Comparison of ENCODE assay signal across 8 mouse cellular contexts in genomic region chr19:47837527-47837901, GRCm38 (mm10). TPM values are rescaled to one million over a fixed set of nuclear protein-coding genes. Genes with fewer than 3 reads are reported as not detected.
DNase-seq lines count a peak whose midpoint lies in the region; ATAC-seq and TF ChIP-seq lines count a peak whose summit lies in the region.

No protein-coding gene starts in this region.

- TF ChIP-seq POLR2A in lung, adult 2 months (IDR thresholded peaks at IDR 0.05; ENCODE audit: borderline replicate concordance, extremely low read depth, low read depth, low read length), result no peak

- ATAC-seq in kidney, embryonic 14.5 days (ENCODE audit: low FRiP score, low TSS enrichment), result peak; percentile 59
- ATAC-seq in intestine, embryonic 15.5 days, result peak; percentile 74; the same call in 1 of the 2 replicates
- peak; percentile 13; the same call in 1 of the 2 replicates for ATAC-seq in monocyte, adult 5-6 weeks (replicated peaks; ENCODE audit: insufficient number of reproducible peaks, low FRiP score, low TSS enrichment, poor library complexity, severe bottlenecking)

- no peak for DNase-seq in kidney, adult 9 months
- DNase-seq in embryonic facial prominence, embryonic 10.5 days (ENCODE audit: low spot score), result no peak
- DNase-seq in lung, adult 2 months, result no peak
- no peak for DNase-seq in spleen, adult 18-20 months
- no peak for DNase-seq in gastrocnemius, postnatal 10 days

- H3K36me3 ChIP-seq in kidney, embryonic 14.5 days (ENCODE audit: control insufficient read depth, insufficient read depth, low read length), result no peaks in the 10 kb centered on the region
- no peaks in the 10 kb centered on the region for H3K36me3 ChIP-seq in embryonic facial prominence, embryonic 10.5 days (replicated peaks)
- no peaks in the 10 kb centered on the region for H3K36me3 ChIP-seq in intestine, embryonic 15.5 days

- H3K9me3 ChIP-seq in kidney, embryonic 14.5 days (ENCODE audit: control insufficient read depth, low read length), result no peaks in the 10 kb centered on the region
- no peaks in the 10 kb centered on the region for H3K9me3 ChIP-seq in embryonic facial prominence, embryonic 10.5 days
- no peaks in the 10 kb centered on the region for H3K9me3 ChIP-seq in intestine, embryonic 15.5 days

- WGBS in kidney, embryonic 14.5 days, result under 1% methylated on average over 6 of the region's 6 CpGs
- 1% methylated on average over 6 of the region's 6 CpGs for WGBS in embryonic facial prominence, embryonic 10.5 days
- WGBS in intestine, embryonic 15.5 days, result under 1% methylated on average over 6 of the region's 6 CpGs
- WGBS in lung, adult 2 months, result 1% methylated on average over 6 of the region's 6 CpGs

- H3K27me3 ChIP-seq in kidney, embryonic 14.5 days (ENCODE audit: control insufficient read depth, insufficient read depth, low read length), result peaks cover 11% of the 10 kb centered on the region; the same call in 1 of the 2 replicates
- H3K27me3 ChIP-seq in embryonic facial prominence, embryonic 10.5 days (replicated peaks; ENCODE audit: low read depth, poor library complexity, severe bottlenecking), result peaks cover 35% of the 10 kb centered on the region
- peaks cover 4% of the 10 kb centered on the region; the same call in 1 of the 2 replicates for H3K27me3 ChIP-seq in intestine, embryonic 15.5 days (replicated peaks)

- H3K4me2 ChIP-seq in kidney, embryonic 14.5 days (replicated peaks; ENCODE audit: low read depth, low read length), result peak overlapping the region; percentile 80
- H3K4me2 ChIP-seq in intestine, embryonic 15.5 days (replicated peaks), result peak overlapping the region; percentile 84

- H3K4me1 ChIP-seq in kidney, embryonic 14.5 days (ENCODE audit: control insufficient read depth, insufficient read depth, low read length), result no peaks in the 10 kb centered on the region
- peaks cover 11% of the 10 kb centered on the region for H3K4me1 ChIP-seq in embryonic facial prominence, embryonic 10.5 days
- peaks cover 5% of the 10 kb centered on the region; the same call in 1 of the 2 replicates for H3K4me1 ChIP-seq in intestine, embryonic 15.5 days (replicated peaks)
- no peaks in the 10 kb centered on the region for H3K4me1 ChIP-seq in lung, adult 2 months (ENCODE audit: control insufficient read depth, insufficient read depth, low read length)

- H3K9ac ChIP-seq in kidney, embryonic 14.5 days (ENCODE audit: low read depth, low read length), result no peak overlapping the region
- H3K9ac ChIP-seq in intestine, embryonic 15.5 days, result 0 out of 2 replicates have a peak overlapping the region, but pooled peaks have one; percentile 2

- no peak for TF ChIP-seq CTCF in lung, adult 2 months (IDR thresholded peaks at IDR 0.05; ENCODE audit: insufficient read depth, low read length)

- no peak overlapping the region for H3K27ac ChIP-seq in kidney, embryonic 14.5 days (ENCODE audit: low read depth, low read length)
- no peak overlapping the region for H3K27ac ChIP-seq in embryonic facial prominence, embryonic 10.5 days (replicated peaks)
- no peak overlapping the region for H3K27ac ChIP-seq in intestine, embryonic 15.5 days

- H3K4me3 ChIP-seq in kidney, embryonic 14.5 days (ENCODE audit: low read length), result peak overlapping the region; percentile 44
- H3K4me3 ChIP-seq in embryonic facial prominence, embryonic 10.5 days, result peak overlapping the region; percentile 63
- H3K4me3 ChIP-seq in intestine, embryonic 15.5 days (replicated peaks), result peak overlapping the region; percentile 41
- H3K4me3 ChIP-seq in lung, adult 2 months (replicated peaks; ENCODE audit: extremely low read depth, low read depth, low read length), result no peak overlapping the region

RNA-seq across cellular contexts. Expression of gene Gsto1, which starts 17.3 kb away (rescaled TPM):
- polyA plus RNA-seq in kidney, embryonic 14.5 days (2014; fragmentation: Nextera tagmentation; extraction: Ambion mirVana), result 117 and 131 TPM in 2 replicates
- 189 and 190 TPM in 2 replicates for polyA plus RNA-seq in embryonic facial prominence, embryonic 10.5 days (2016; fragmentation: Nextera tagmentation; extraction: Ambion mirVana)
- 468 and 476 TPM in 2 replicates for polyA plus RNA-seq in intestine, embryonic 15.5 days (2015; fragmentation: Nextera tagmentation; extraction: Ambion mirVana)
- 50.9 to 119 TPM (median 77.1 TPM) in 3 replicates for total RNA-seq in monocyte, adult 5-6 weeks (2017)
- polyA plus RNA-seq in lung, adult 2 months (2012; rRNA removed), result 101 and 155 TPM in 2 replicates
- 10 to 100 TPM; 28.1 to 30.1 TPM for total RNA-seq in gastrocnemius, postnatal 10 days (2021)

RNA-seq across cellular contexts. Expression of gene Gsto2, which starts 27.8 kb away (rescaled TPM):
- 1.8 and 2.1 TPM in 2 replicates for polyA plus RNA-seq in kidney, embryonic 14.5 days (2014; fragmentation: Nextera tagmentation; extraction: Ambion mirVana)
- polyA plus RNA-seq in embryonic facial prominence, embryonic 10.5 days (2016; fragmentation: Nextera tagmentation; extraction: Ambion mirVana), result 0.74 and 1.0 TPM in 2 replicates
- 0.68 and 0.97 TPM in 2 replicates for polyA plus RNA-seq in intestine, embryonic 15.5 days (2015; fragmentation: Nextera tagmentation; extraction: Ambion mirVana)
- total RNA-seq in monocyte, adult 5-6 weeks (2017), result 0.43 TPM in 1 of 3 replicates, not detected in the others
- 1.1 and 1.5 TPM in 2 replicates for polyA plus RNA-seq in lung, adult 2 months (2012; rRNA removed)
- total RNA-seq in gastrocnemius, postnatal 10 days (2021), result 1 to 10 TPM; 1.2 to 1.4 TPM

Comparison
In these comparisons a context has a peak if more than half of its experiments do, and no peak if none do; other contexts are left out.
1. ATAC-seq: peak in every context shown above with its lines; median percentile 74 in intestine, embryonic 15.5 days; 59 in kidney, embryonic 14.5 days; 13 in monocyte, adult 5-6 weeks.